Mouse (Mus musculus) brain, embryonic 14.5 days (tissue): ENCODE measurements around the gene Pgrmc2.

ENCODE experiments used
- CTCF ChIP-seq: fragments of 200-500 bp; IDR thresholded peaks from 2 replicates; pipeline ENCODE4 v1.5.1; 2012; ENCODE audit warnings: inconsistent platforms, mild to moderate bottlenecking, moderate library complexity, borderline replicate concordance; ENCODE audit not compliant: insufficient read depth, insufficient read length; ENCODE audit errors: extremely low read depth
- POLR2A ChIP-seq: fragments of 200-500 bp; IDR thresholded peaks from 2 replicates; pipeline ENCODE4 v1.6.1; 2012; ENCODE audit warnings: mild to moderate bottlenecking, inconsistent platforms, borderline replicate concordance; ENCODE audit not compliant: poor library complexity, insufficient read depth, insufficient read length, severe bottlenecking; ENCODE audit errors: extremely low read depth

DNA sequence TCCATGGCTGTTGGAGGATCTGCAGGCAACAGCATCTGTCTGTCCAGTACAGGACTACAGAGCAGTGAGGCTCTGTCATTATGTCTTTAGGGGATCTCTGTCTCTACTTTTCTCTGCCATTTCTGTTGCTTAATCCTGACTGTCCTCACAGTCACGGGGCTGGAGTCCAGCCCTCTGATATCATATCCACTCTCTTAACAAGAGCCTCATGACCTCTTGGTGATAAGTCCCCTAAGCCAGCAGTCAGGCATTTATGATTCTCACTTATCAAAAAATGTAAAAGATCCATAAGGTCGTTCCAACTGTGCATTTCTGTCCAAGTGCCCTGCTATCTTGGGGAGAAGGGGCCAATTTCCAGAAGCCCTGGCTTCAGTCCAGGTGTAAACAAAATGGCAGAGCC, 17.3 kb upstream of the Pgrmc2 start:
- no peak for TF ChIP-seq CTCF
- no peak for TF ChIP-seq POLR2A
